Mouse (Mus musculus) C2C12 (cell line): Measurements from ENCODE around the gene Gm11032.

Experiments used
- CTCF ChIP-seq: IDR thresholded peaks from one replicate; pipeline ENCODE4 v1.5.1; 2011; ENCODE audit not compliant: control insufficient read depth, insufficient read depth, insufficient read length
- MAX ChIP-seq: IDR thresholded peaks from one replicate; pipeline ENCODE4 v1.6.1; 2011; ENCODE audit warnings: mild to moderate bottlenecking, control low read depth
- MYOG ChIP-seq: IDR thresholded peaks from one replicate; pipeline ENCODE4 v1.6.1; 2011; ENCODE audit not compliant: control insufficient read depth, insufficient read length; ENCODE audit errors: extremely low read depth
- USF1 ChIP-seq: IDR thresholded peaks from one replicate; pipeline ENCODE4 v1.6.1; 2011; ENCODE audit warnings: low read depth, mild to moderate bottlenecking, control low read depth, moderate library complexity

GRCm38 (mm10) chr11:4620017-4620485 is at the start of gene Gm11032:
- TF ChIP-seq MYOG: no peak
- no peak for TF ChIP-seq CTCF
- TF ChIP-seq MAX: no peak
- no peak for TF ChIP-seq USF1
